Mouse (Mus musculus): Measurements from ENCODE around the gene Nemp1. TPM values are rescaled to one million over a fixed set of nuclear protein-coding genes. Genes with fewer than 3 reads are reported as not detected.

The Nemp1 gene
- polyA plus RNA-seq (2014; fragmentation: Illumina TruSeq; extraction: RNeasy Lipid Tissue Mini Kit (QIAGEN cat#74804); ENCODE audit: low read depth, low replicate concordance), result 5.9 TPM

DNA sequence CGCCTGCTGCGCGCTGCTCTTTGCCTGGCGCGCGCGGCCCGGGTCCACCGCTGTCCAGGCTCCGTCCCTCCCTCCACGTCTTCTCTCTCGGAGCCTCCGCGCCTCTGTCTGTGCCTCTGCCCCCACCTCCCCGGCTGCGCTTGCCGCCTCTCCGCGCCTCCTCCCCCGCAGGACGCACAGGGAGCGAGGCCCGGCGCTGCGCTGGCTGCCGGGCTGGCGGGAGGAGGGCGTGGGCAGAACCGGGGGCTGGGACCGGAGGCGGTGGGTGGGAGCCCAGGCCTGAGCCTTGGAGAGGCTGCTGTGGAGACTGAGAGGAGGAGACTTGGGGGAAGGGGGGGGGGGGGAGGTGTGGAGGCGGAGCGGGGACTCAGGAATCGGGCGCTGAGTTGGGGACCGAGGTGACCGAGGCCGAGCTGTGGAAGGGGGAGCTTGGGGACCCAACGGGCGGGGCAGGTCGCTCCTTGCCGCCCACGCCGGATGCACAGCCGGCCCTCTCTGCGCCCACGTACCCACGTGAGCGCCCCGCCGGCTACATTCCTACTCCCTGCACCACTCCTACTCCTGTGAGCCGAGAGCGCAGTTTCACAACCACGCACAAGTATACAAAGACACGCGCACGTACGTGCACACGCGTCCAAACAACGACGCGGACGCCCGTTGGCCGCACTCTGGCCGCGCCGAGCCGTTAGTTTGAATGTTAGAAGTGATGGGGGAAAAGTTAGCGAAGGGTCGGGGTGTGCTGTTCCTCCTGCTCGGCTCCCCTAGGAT is at the start of gene Nemp1:
Gene Nemp1, plus strand, starts transcription at position 401 of the 768 bp plus-strand sequence.

DNA sequence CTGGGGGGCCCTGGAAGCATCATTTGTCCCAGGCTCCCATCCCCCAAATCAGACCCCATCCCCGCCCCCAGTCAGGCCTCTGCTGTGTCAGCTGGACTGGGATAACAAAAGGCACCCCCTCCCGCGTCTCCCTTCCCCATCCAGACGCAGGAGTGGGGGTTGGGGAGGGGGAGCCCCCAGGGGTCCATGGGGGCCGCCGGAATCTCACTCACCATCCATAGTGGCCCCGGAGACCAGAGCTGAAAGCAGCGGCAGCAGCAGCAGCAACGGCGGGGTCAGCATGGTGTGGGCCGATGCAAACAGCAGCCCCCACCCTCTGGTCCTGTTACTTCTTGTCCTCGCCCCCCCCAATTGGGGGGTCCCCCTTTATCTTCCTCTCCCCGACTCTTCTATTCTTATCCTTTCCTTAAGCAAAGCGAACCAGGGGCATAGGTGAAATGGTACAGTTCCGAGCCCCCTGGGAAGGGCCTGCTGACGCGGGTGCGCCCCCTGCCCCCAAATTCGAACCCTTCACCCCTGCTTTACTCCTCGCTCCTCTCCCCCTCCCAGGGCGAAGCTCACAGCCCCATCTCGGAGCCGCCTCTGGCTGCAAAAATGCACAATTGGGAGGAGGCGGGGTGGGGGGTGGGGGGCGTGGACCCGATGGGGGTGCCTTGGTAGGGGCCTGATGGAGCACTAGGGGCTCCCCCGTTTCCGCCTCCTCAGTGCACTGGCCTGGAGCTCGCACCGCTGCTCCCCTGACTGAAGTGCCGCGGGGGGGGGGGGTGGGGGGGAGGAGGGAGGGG is 46.1 kb upstream of the Nemp1 start, which contains the start of gene Lrp1:
Gene Lrp1, minus strand, starts transcription at position 743 of the 785 bp plus-strand sequence.

DNA sequence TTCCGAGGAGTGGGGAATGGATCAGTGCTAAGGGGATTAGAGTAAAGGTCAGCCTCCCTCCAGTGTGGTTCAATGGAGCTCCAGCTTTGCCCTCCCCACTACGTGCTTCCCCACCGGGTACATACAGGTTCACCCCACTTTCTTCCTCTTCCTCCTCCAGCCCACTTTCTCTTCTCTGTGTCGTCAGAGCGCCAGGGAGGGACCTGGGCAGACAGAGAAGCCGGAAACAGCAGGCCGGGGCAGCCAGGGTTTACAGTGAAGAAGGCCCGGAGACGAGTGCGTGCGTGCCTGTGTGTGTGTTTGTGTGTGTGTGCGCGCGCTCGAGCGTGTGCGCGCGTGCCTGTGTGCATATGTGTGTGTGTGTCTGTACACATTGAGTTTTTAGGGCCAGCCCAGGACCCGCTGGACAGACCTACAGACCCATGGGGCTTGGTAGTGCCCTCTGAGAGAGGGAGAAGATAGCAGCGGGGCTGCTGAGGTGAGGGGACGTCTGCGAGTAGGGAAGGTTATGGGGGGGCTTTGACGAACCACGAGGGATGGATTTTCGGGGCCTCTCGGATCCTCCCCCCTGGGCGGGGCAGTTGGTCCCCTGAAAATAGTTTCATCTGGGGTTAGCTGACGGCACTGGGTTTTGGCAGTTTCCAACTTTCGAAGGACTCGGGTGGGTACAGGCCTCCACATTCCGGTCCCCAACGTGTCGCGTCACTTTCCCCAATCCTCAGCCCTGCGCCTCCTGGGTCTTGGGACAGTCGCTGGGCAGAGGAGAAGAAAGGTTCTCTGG is 23.7 kb upstream of the Nemp1 start, which contains the start of gene Stat6:
Gene Stat6, plus strand, starts transcription at position 215 of the 781 bp plus-strand sequence.

DNA sequence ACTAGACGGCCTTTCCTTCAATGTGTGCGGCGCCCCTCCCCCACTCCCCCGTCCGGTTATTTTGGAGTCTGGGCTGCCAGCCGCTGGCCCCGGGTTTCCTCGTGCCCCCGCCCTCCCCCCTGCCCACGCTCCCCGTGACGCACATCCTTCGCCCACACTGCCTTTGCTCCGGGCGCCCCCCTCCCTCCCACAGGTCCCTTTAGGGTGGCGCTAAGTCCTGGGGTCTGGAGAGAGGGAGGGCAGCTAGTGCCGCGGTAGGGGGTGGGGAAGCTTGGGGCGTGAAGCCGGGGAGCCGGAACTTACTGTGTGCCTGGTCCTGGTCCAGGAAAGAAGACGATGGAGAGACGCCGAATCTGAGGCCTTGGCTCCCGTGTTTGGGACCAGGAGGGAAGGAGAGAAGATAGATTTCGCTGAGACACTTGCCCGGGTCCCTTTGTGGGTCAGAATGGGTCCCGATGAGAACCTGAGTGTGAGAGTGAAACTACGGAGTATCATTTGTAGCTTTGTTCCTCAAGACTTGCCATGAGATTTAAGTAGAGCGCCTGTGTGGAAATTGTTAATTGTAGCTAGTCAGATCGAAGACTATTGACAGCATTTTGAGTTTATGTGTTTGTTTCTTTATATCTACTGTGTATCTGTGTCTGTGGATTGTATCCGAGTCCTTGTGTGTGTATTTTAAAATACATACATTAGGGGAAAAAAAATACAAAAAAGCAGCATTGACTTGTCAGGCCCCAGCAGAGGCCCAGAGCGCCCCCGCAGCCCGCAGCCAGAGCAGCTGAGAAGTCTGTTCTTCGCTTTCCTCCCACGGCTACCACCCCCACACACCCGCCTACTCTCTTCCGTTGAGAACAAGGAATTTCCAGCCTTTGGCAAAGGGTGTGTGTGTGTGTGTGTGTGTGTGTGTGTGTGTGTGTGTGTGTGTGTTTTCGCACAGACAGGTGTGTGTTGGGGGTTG is 1.7 kb downstream of the Nemp1 start, which contains the start of gene Nab2:
Gene Nab2, minus strand, starts transcription at position 476 of the 958 bp plus-strand sequence.

DNA sequence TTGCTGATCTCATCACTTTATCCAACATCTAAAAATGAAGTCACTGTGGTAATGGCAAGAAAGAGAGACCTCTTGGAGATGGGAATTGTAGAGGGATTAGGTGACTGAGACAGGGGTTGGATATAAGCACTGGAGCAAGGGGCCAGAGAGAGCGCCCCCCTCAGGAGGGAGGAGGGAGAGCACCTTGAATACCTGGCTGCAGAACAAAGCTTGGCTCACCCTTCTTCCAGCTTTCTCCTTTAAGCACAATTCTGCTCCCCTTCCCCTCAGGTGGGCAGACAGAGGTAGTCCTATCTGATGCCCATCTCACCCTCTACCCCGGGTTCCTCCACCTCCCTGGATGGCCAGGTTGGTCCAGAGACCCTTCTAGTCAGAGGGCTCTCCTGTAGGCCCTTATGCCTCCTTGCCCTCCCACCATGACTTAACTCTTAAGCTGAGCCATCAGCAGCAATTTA is 38.1 kb downstream of the Nemp1 start, which contains the start of gene Myo1a:
Gene Myo1a, plus strand, starts transcription at position 405 of the 455 bp plus-strand sequence.

DNA sequence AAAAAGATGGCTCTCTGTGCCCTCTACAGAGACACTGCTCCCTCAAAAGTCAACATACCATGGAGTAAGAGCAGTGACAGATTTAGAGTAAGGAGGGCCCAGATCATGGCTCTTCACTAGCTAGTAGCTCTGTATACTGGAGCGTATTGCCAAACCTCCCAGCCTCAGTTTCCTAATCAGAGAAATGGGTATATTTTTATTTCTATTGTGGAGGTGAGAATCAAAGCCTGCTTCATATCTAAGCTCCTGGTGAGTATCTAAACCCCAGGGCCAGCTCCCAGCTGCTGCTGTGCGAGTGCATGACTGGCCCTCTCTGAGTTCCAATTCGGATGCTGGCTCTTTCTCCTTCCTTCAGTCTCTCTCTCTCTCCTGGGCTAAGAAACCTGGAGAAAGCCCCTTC is 57.5 kb downstream of the Nemp1 start, which contains the start of gene Tac2:
Gene Tac2, plus strand, starts transcription at position 301 of the 400 bp plus-strand sequence.

DNA sequence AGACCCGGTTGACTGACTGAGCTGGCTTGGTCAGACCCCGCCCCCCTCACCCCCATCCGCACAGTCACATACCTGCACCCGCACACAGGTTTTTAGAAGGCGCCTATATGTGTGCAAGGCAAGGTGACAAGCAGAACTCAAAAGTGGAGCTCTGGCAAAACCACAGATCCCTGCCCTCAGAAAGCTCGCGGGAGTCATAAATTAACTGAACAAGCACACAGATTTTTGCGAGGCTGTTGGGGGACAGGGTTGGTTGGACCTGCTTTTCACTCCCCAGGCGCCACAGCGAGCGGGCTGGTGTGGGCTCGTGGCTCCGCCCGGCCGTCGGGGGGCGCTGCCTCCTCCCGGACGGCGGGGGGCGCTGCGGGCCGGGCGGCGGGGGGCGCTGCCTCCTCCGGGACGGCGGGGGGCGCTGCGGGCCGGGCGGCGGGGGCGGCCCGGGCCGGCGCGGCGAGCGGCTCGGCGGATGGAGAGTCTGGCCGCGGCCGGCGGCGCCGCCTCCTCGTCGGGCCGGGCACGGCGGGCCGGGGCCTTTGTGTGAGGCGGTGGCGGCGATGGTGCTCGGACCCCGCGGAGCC is 72.5 kb downstream of the Nemp1 start, which contains the start of gene Zbtb39:
Gene Zbtb39, plus strand, starts transcription at position 456 of the 578 bp plus-strand sequence.

Other genes with a start within 250 kb of the Nemp1 start
- gene Stac3, start 165.2 kb upstream of the Nemp1 start, polyA plus RNA-seq (2014; fragmentation: Illumina TruSeq; extraction: RNeasy Lipid Tissue Mini Kit (QIAGEN cat#74804); ENCODE audit: low read depth, low replicate concordance), result not detected
- not detected for gene Ndufa4l2, start 151.9 kb upstream of the Nemp1 start, polyA plus RNA-seq (2014; fragmentation: Illumina TruSeq; extraction: RNeasy Lipid Tissue Mini Kit (QIAGEN cat#74804); ENCODE audit: low read depth, low replicate concordance)
- 7.9 TPM for gene Shmt2, start 144.5 kb upstream of the Nemp1 start, polyA plus RNA-seq (2014; fragmentation: Illumina TruSeq; extraction: RNeasy Lipid Tissue Mini Kit (QIAGEN cat#74804); ENCODE audit: low read depth, low replicate concordance)
- gene Nxph4, start 132.3 kb upstream of the Nemp1 start, polyA plus RNA-seq (2014; fragmentation: Illumina TruSeq; extraction: RNeasy Lipid Tissue Mini Kit (QIAGEN cat#74804); ENCODE audit: low read depth, low replicate concordance), result not detected
- gene Lrp1, start 45.8 kb upstream of the Nemp1 start, polyA plus RNA-seq (2014; fragmentation: Illumina TruSeq; extraction: RNeasy Lipid Tissue Mini Kit (QIAGEN cat#74804); ENCODE audit: low read depth, low replicate concordance), result 1.5 TPM
- 22.0 TPM for gene Stat6, start 23.9 kb upstream of the Nemp1 start, polyA plus RNA-seq (2014; fragmentation: Illumina TruSeq; extraction: RNeasy Lipid Tissue Mini Kit (QIAGEN cat#74804); ENCODE audit: low read depth, low replicate concordance)
- gene Nab2, start 1.7 kb downstream of the Nemp1 start, polyA plus RNA-seq (2014; fragmentation: Illumina TruSeq; extraction: RNeasy Lipid Tissue Mini Kit (QIAGEN cat#74804); ENCODE audit: low read depth, low replicate concordance), result 1.2 TPM
- not detected for gene Myo1a, start 38.3 kb downstream of the Nemp1 start, polyA plus RNA-seq (2014; fragmentation: Illumina TruSeq; extraction: RNeasy Lipid Tissue Mini Kit (QIAGEN cat#74804); ENCODE audit: low read depth, low replicate concordance)
- gene Tac2, start 57.6 kb downstream of the Nemp1 start, polyA plus RNA-seq (2014; fragmentation: Illumina TruSeq; extraction: RNeasy Lipid Tissue Mini Kit (QIAGEN cat#74804); ENCODE audit: low read depth, low replicate concordance), result not detected
- gene Zbtb39, start 72.6 kb downstream of the Nemp1 start, polyA plus RNA-seq (2014; fragmentation: Illumina TruSeq; extraction: RNeasy Lipid Tissue Mini Kit (QIAGEN cat#74804); ENCODE audit: low read depth, low replicate concordance), result 2.1 TPM
- 0.61 TPM for gene Gpr182, start 84.8 kb downstream of the Nemp1 start, polyA plus RNA-seq (2014; fragmentation: Illumina TruSeq; extraction: RNeasy Lipid Tissue Mini Kit (QIAGEN cat#74804); ENCODE audit: low read depth, low replicate concordance)
- 1.1 TPM for gene Rdh1, start 92.8 kb downstream of the Nemp1 start, polyA plus RNA-seq (2014; fragmentation: Illumina TruSeq; extraction: RNeasy Lipid Tissue Mini Kit (QIAGEN cat#74804); ENCODE audit: low read depth, low replicate concordance)
- not detected for gene Rdh16f1, start 92.9 kb downstream of the Nemp1 start, polyA plus RNA-seq (2014; fragmentation: Illumina TruSeq; extraction: RNeasy Lipid Tissue Mini Kit (QIAGEN cat#74804); ENCODE audit: low read depth, low replicate concordance)
- 3.0 TPM for gene Rdh9, start 109.5 kb downstream of the Nemp1 start, polyA plus RNA-seq (2014; fragmentation: Illumina TruSeq; extraction: RNeasy Lipid Tissue Mini Kit (QIAGEN cat#74804); ENCODE audit: low read depth, low replicate concordance)
- 190 TPM for gene Rdh16, start 134.3 kb downstream of the Nemp1 start, polyA plus RNA-seq (2014; fragmentation: Illumina TruSeq; extraction: RNeasy Lipid Tissue Mini Kit (QIAGEN cat#74804); ENCODE audit: low read depth, low replicate concordance)
- gene Rdh19, start 183.0 kb downstream of the Nemp1 start, polyA plus RNA-seq (2014; fragmentation: Illumina TruSeq; extraction: RNeasy Lipid Tissue Mini Kit (QIAGEN cat#74804); ENCODE audit: low read depth, low replicate concordance), result 2.4 TPM
- gene Rdh16f2, start 199.6 kb downstream of the Nemp1 start, polyA plus RNA-seq (2014; fragmentation: Illumina TruSeq; extraction: RNeasy Lipid Tissue Mini Kit (QIAGEN cat#74804); ENCODE audit: low read depth, low replicate concordance), result 144 TPM
- not detected for gene Rdh7, start 221.9 kb downstream of the Nemp1 start, polyA plus RNA-seq (2014; fragmentation: Illumina TruSeq; extraction: RNeasy Lipid Tissue Mini Kit (QIAGEN cat#74804); ENCODE audit: low read depth, low replicate concordance)
- 0.16 TPM for gene Sdr9c7, start 231.6 kb downstream of the Nemp1 start, polyA plus RNA-seq (2014; fragmentation: Illumina TruSeq; extraction: RNeasy Lipid Tissue Mini Kit (QIAGEN cat#74804); ENCODE audit: low read depth, low replicate concordance)